Mouse (Mus musculus): ENCODE results near the gene Vwce.

Gene Vwce

DNA sequence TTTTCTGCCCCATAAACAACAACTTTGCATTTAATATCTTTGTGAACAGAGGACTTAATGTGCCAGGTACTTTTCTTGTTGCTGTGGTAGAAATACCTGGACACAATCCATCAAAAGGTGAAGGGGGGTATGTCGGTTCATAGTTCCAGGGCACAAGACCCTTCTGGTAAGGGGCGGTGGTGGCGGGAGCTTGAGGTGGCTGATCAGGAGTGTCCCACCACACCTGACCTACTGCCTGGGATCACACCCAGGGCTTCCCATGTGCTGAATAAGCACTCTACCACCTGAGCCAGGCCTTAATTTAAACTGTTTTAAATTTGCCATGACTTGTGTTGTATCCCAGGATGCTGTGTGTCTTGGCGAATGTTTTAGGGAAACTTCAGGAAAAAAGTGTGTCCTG is 57.1 kb downstream of the Vwce start:
- DNase-seq (ENCODE audit: low spot score), result no peak

DNA sequence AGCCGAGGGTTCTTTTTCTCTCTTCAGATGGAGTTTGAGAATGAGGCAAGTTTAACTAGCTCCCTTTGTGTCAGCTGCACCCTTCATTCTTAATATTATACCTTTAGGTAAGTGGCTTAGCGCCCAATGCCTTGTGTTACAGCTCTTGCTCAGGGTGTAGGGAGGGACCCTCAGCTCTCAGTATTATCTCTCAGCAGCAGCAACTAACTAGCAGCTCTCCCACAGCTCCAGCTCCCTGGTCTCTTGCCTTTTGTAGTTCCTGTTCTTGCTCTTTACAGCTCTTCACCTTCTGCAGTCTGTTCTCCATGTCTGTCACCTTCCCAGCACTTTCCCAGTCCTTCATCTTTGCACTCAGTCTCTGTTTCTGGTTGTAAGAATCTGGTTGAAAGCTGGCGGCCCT is 57.6 kb downstream of the Vwce start:
- no peak for DNase-seq (ENCODE audit: low spot score)

DNA sequence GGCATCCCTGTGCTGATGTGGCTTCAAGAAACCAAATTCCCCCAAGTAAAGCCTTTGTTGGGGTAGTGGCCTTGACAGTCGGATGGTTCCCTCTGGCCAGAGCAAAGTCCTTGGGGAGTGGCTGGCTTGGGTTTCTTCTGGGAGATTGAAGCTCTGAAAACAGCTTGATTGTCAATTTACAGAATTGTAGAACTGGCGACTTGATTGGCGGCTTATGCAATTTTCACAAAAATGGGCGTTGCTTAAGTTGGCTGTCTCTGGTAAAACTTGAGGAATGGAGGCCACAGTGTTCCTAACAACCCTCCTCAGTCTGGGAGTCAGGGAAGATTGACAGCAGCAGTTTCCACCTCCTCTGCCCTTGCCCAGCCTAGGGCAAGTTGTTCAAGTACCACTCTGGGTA is 58.3 kb downstream of the Vwce start:
- no peak for DNase-seq (ENCODE audit: low spot score)

- DNase-seq (ENCODE audit: low spot score), result no peak
These were observed 60.1 kb downstream of the Vwce start for GRCm38 (mm10) chr19:10693926-10694682.

- no peak for DNase-seq (ENCODE audit: low spot score)
These were observed 61.8 kb downstream of the Vwce start for GRCm38 (mm10) chr19:10695801-10696200.

DNA sequence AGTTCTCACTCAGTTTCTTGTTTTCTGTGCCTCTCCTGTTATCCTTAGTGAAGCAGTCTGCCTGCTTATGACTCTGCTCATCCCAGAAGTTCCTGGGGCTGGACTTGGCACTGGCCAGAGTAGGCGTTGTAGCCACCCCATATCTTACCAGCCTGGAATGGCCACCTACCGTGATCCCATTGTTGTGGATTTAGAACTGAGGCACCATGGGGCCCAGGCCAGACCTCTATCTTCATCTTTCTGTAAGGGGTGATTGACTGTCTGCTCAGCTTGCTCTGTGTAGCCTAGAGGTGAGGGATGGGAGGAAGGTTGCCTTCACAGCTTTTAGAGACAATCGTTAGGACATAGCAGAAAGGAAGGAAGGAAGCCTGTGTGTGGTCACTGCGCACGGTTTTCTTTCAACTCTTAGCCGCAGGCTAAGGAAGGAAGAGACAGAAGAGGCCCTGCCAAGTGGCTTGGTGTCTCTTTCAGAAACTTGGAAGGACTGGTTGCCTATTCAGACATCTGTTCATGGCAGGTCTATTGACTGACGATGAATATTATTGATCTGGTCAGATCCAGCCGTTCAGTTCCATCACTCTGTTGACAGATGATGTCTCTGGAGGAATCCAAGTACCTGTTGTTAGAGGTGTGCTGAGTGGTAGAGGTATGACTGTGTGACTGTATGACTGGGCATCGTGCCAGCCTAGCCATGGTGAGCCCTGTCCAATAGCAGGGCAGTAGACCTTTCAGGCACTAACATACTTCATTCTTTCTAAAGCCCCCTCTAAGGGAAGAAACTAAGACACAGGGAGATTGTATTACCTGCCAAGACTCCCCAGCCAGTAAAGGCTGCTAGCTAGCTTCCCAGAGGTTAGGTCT is 64.3 kb downstream of the Vwce start:
- no peak for DNase-seq (ENCODE audit: low spot score)

- DNase-seq (ENCODE audit: low spot score), result no peak
These were observed 65.8 kb downstream of the Vwce start for GRCm38 (mm10) chr19:10699851-10700250.

DNA sequence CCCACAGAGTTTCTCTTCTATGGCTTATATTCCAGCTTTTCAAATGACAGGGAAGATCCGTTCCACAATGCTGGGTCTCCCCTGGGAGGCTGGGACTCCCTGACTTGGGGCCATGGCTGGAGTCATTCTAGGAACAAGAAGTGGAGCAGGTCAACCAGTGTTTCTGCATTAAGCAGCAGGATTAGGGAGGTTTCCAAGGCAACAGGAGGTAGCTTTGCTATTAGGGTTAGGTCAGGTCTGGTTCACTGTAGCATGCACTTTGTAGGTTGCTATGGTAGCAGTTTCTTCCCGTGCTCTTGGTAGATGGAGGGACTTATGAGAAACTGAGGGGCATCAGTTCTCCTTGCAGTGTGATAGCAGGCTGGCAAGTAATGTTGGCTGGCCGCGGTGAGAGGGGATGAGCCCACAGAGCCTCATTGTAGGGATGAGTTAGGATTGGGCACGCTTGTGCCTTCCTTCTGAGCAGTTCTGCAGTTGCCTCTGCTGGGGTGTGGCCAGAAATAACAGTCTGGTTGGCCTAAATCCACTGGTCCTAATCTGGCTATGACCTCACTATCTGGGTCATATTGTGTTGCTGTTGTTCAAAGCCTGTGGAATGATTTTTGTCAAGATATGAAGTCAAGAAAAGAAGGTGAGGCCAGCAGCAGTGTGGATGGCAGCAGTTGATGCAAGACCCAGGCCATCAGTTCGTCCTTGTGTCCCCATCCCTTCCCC is 67.2 kb downstream of the Vwce start:
- no peak for DNase-seq (ENCODE audit: low spot score)

DNA sequence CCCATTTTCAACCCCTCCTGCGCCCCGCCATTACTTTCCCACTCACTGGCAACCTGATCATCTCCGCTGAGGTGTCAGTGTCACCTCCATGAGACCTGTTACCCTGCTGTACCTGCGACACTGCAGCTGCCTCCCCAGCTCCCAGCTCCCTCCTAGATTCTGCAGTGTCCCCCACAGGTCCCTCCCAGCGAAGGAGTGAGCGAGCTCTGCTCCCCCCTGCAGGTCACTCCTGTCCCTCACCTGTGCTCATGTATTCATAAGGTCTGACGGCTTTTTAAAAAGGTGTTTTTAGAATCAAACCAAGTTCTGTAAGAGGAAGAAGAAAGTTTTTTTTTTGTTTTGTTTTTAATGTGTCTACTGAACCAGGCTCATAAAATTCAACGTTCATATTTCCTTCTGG is 68.1 kb downstream of the Vwce start:
- no peak for DNase-seq (ENCODE audit: low spot score)

DNA sequence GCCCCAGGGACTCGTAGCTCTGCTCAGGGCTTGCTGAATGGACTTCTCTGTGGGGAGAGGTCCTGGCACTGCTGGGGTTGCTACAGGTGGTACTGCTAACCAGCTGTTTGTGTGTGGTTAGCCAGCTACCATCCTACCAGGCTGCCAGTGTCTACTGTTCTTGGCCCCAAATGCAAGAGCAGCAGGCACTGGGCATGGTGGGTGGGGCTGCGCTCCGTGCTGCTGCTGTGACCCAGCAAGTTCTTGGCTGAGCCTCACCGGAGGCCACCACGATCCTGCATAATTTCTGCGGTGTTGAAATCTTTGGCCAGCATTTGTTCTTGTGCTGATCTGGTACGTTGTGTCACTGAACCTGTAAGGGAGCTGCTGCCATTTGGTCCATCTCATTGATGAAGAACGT is 69.5 kb downstream of the Vwce start:
- no peak for DNase-seq (ENCODE audit: low spot score)

- DNase-seq (ENCODE audit: low spot score), result no peak
These were observed 73.3 kb downstream of the Vwce start for GRCm38 (mm10) chr19:10707087-10707875.

GRCm38 (mm10) chr19:10707881-10708280 is 73.9 kb downstream of the Vwce start:
- DNase-seq (ENCODE audit: low spot score), result no peak

DNA sequence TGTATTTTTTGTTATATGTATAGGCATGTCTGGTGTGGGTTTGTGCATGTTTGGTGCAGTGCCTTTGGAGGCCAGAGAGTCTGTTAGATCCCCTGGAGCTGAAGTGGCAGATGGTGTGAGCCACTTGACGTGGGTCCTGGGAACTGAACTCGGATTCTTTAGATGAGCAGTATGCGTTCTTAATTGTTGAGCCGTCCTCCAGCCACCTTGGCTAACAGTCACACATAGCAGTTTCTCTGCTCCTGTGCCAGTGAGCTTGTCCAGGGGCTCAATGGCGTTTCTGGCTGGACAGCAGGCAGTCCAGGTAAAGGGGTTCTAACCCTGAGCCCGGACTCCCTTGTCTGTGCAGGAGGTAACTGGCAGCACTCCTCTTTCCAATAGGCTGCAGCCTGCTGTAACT is 74.9 kb downstream of the Vwce start:
- DNase-seq (ENCODE audit: low spot score), result no peak

- DNase-seq (ENCODE audit: low spot score), result peak; percentile 99
These were observed 75.5 kb downstream of the Vwce start for GRCm38 (mm10) chr19:10709360-10710087.

DNA sequence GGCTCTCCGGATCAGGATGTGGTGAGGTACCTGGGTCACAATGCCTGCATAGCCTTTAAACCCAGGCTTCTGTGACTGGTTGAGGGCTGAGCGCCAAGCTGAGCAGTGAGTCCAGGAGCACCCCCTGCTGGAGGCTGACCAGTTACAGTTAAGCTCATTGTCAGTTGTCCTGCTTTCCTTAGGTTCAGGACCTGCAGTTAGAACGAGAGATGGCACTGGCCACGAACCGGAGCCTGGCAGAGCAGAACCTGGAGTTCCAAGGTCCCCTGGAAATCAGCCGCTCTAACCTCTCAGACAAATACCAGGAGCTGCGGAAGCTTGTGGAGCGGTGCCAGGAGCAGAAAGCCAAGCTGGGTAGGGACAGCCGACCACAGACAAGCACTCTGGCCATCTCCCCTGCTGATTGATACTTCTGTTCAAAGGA is 76.1 kb downstream of the Vwce start:
- DNase-seq (ENCODE audit: low spot score), result peak; percentile 61

- DNase-seq (ENCODE audit: low spot score), result no peak
These were observed 76.7 kb downstream of the Vwce start for GRCm38 (mm10) chr19:10710751-10711150.

- DNase-seq (ENCODE audit: low spot score), result no peak
These were observed 78.2 kb downstream of the Vwce start for GRCm38 (mm10) chr19:10712194-10712593.

GRCm38 (mm10) chr19:10712646-10713045 is 78.6 kb downstream of the Vwce start:
- DNase-seq (ENCODE audit: low spot score), result no peak

DNA sequence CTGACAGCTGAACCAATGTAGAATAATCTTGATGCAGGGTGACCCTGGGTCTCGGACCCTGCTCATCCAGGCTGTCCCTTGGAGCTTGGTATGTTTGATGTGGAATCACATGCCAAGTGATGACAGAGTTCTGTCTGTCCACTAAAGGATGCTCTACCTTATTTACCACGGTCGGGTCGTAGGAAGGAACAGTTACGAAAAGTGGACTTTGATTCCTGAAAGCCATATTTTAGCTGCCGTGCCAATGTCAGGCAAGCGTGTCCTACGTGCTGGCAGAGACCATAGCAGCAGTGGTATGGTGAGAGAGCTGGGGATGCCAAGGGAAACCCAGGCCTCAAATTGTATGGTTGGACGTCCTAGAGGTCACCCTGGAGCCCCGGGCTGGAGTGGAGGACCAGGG is 79.5 kb downstream of the Vwce start:
- DNase-seq (ENCODE audit: low spot score), result no peak

DNA sequence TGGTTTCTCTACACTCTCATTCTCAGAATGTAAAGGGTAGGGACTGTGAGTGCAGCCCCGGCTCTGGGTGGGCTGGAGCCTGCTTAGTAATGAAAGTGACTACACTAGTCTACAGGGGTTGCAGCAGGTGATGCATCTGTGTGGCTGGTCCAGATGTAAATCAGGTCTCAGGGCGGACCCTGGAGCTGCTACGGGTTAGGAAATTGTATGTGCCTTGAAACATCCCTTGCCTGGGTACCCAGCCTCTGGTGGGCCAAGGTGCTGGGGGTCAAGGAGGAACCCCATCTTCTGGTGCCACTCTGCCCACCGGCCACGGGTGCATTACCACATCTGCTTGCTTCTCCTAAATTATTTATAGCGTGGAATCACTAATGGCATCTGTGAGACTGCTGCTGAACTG is 80.2 kb downstream of the Vwce start:
- no peak for DNase-seq (ENCODE audit: low spot score)
